In the genomic region with DNA sequence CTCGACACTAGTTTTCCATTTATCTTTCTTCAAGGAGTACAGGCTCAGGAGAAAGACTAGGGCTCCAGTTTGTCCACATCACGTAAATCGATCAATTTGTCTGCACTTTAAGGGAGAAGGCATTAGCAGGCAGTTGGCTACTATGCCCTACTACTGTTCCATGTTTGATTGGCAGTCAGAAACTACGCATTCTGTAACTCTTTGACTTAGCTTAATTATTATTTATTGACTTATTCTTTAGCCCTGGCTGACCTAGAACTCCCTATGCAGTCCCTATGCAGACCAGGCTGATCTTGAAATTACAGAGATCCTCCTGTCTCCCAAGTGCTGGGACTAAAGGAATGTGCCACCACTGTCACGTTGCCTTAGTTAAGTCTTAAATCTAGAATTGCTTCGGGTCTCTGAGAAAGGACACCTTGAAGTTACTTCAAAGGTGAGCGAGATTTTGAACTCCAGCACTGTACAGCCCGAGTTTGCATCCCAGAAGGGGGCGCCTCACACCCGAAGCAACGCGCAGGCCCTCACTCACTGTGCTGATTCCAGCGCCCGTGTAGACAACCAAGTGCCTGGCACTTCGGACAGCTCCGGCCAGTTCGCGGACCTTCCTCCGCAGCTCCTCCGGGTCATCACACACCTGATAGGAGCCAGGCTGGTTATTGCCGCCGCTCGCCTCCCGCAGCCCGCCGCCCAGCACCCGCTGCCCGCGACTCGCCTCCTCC, we compare ENCODE assay signal across 8 mouse cellular contexts. TPM values are rescaled to one million over a fixed set of nuclear protein-coding genes. Genes with fewer than 3 reads are reported as not detected.
DNase-seq lines count a peak whose midpoint lies in the region; ATAC-seq and TF ChIP-seq lines count a peak whose summit lies in the region.

No protein-coding gene starts in this region.

- peaks cover 64% of the 10 kb centered on the region for H3K36me3 ChIP-seq in hindbrain, embryonic 13.5 days
- peaks cover 30% of the 10 kb centered on the region for H3K36me3 ChIP-seq in spleen, adult 2 months (ENCODE audit: control insufficient read depth, insufficient read depth, low read length)

- no peaks in the 10 kb centered on the region for H3K27me3 ChIP-seq in hindbrain, embryonic 13.5 days
- no peaks in the 10 kb centered on the region for H3K27me3 ChIP-seq in spleen, adult 2 months (ENCODE audit: control insufficient read depth, insufficient read depth, low read length)

- DNase-seq in cerebellum, adult 11-12 months, result no peak
- peak; percentile 80 for DNase-seq in adrenal gland, adult 2 months
- peak; percentile 69 for DNase-seq in left cerebral cortex, postnatal 4 days
- DNase-seq in spleen, adult 2 months (ENCODE audit: low read depth in 1 of 2, low spot score in 2 of 2), result peak in 1 of 2 experiments; percentile 78

- H3K4me1 ChIP-seq in hindbrain, embryonic 13.5 days (replicated peaks), result peaks cover 23% of the 10 kb centered on the region
- H3K4me1 ChIP-seq in spleen, adult 2 months (ENCODE audit: control insufficient read depth, insufficient read depth, insufficient read length), result peaks cover 21% of the 10 kb centered on the region

- H3K4me2 ChIP-seq in hindbrain, embryonic 13.5 days, result peak overlapping the region; percentile 98

- ATAC-seq in cerebellum, adult (ENCODE audit: insufficient number of reproducible peaks, low FRiP score, low TSS enrichment), result peak; percentile 64; the same call in 1 of the 2 replicates
- ATAC-seq in erythroid progenitor cell, adult 5-6 weeks (replicated peaks; ENCODE audit: low FRiP score, poor library complexity, severe bottlenecking), result peak; percentile 56
- ATAC-seq in hindbrain, embryonic 13.5 days (ENCODE audit: low FRiP score), result peak; percentile 67
- 0 out of 2 replicates have a peak, but pooled peaks have one; percentile 33 for ATAC-seq in megakaryocyte-erythroid progenitor cell, adult 5-6 weeks (replicated peaks; ENCODE audit: low FRiP score, low TSS enrichment, poor library complexity, severe bottlenecking)

- intact Hi-C loops in left cerebral cortex, postnatal 4 days (cut with DNase I), result loop anchor here (10.0 kb wide), 1 partner anchor 91 kb away; a partner anchor contains a TSS

- peak overlapping the region; percentile 90 for H3K27ac ChIP-seq in hindbrain, embryonic 13.5 days
- H3K27ac ChIP-seq in spleen, adult 2 months (ENCODE audit: insufficient read depth, low read length), result peak overlapping the region; percentile 75

- no peak for TF ChIP-seq POLR2A in spleen, adult 2 months (IDR thresholded peaks at IDR 0.05; ENCODE audit: low read depth, low read length)

- H3K9ac ChIP-seq in hindbrain, embryonic 13.5 days, result peak overlapping the region; percentile 92

- 13% methylated on average over 29 of the region's 30 CpGs for WGBS in hindbrain, embryonic 13.5 days
- 12% methylated on average over 30 of the region's 30 CpGs for WGBS in spleen, adult 2 months

- peak overlapping the region; percentile 98 for H3K4me3 ChIP-seq in hindbrain, embryonic 13.5 days
- H3K4me3 ChIP-seq in spleen, adult 2 months (ENCODE audit: extremely low read depth, insufficient read depth, insufficient read length), result peak overlapping the region; percentile 95

- peak; percentile 77; the same call in 1 of the 2 replicates for TF ChIP-seq CTCF in spleen, adult 2 months (IDR thresholded peaks at IDR 0.05; ENCODE audit: extremely low read depth, insufficient read depth, insufficient read length, insufficient replicate concordance)

- no peaks in the 10 kb centered on the region for H3K9me3 ChIP-seq in hindbrain, embryonic 13.5 days

RNA-seq across cellular contexts. Expression of a gene that starts 0.9 kb away (rescaled TPM):
- total RNA-seq in adrenal gland, adult 2 months (2021), result 10 to 100 TPM; 54.2 to 69.5 TPM
- 109 and 128 TPM in 2 replicates for polyA plus RNA-seq in adrenal gland, adult 2 months (2012; rRNA removed)
- 59.9 and 61.3 TPM in 2 replicates for total RNA-seq in erythroid progenitor cell, adult 5-6 weeks (2015; ENCODE audit: low replicate concordance)
- total RNA-seq in erythroid progenitor cell, adult 5-6 weeks (2017; ENCODE audit: low replicate concordance), result 81.2 and 85.6 TPM in 2 replicates
- 50.4 and 50.6 TPM in 2 replicates for polyA plus RNA-seq in hindbrain, embryonic 13.5 days (2015; fragmentation: Nextera tagmentation; extraction: Ambion mirVana)
- total RNA-seq in left cerebral cortex, postnatal 4 days (2021), result 10 to 100 TPM; 37.5 to 38.0 TPM
- total RNA-seq in megakaryocyte-erythroid progenitor cell, adult 5-6 weeks (2014; fragmentation: Nextera tagmentation), result 62.8 and 79.3 TPM in 2 replicates
- total RNA-seq in megakaryocyte-erythroid progenitor cell, adult 5-6 weeks (2017), result 39.8 and 48.3 TPM in 2 replicates
- 119 and 139 TPM in 2 replicates for polyA plus RNA-seq in spleen, adult 2 months (2012; rRNA removed)

RNA-seq across cellular contexts. Expression of a gene that starts 6.4 kb away (rescaled TPM):
- total RNA-seq in adrenal gland, adult 2 months (2021), result 100 to 1,000 TPM; 201 to 344 TPM
- polyA plus RNA-seq in adrenal gland, adult 2 months (2012; rRNA removed), result 460 and 610 TPM in 2 replicates
- 13.3 and 14.7 TPM in 2 replicates for total RNA-seq in erythroid progenitor cell, adult 5-6 weeks (2015; ENCODE audit: low replicate concordance)
- 20.7 and 23.1 TPM in 2 replicates for total RNA-seq in erythroid progenitor cell, adult 5-6 weeks (2017; ENCODE audit: low replicate concordance)
- 169 and 174 TPM in 2 replicates for polyA plus RNA-seq in hindbrain, embryonic 13.5 days (2015; fragmentation: Nextera tagmentation; extraction: Ambion mirVana)
- 100 to 1,000 TPM; 144 to 168 TPM for total RNA-seq in left cerebral cortex, postnatal 4 days (2021)
- total RNA-seq in megakaryocyte-erythroid progenitor cell, adult 5-6 weeks (2014; fragmentation: Nextera tagmentation), result 74.6 and 87.3 TPM in 2 replicates
- total RNA-seq in megakaryocyte-erythroid progenitor cell, adult 5-6 weeks (2017), result 28.5 and 29.6 TPM in 2 replicates
- 139 and 165 TPM in 2 replicates for polyA plus RNA-seq in spleen, adult 2 months (2012; rRNA removed)

RNA-seq across cellular contexts. Expression of a gene that starts 9.3 kb away (rescaled TPM):
- 10 to 100 TPM; 48.1 to 60.7 TPM for total RNA-seq in adrenal gland, adult 2 months (2021)
- 54.3 and 66.9 TPM in 2 replicates for polyA plus RNA-seq in adrenal gland, adult 2 months (2012; rRNA removed)
- 36.0 TPM in 2 replicates for total RNA-seq in erythroid progenitor cell, adult 5-6 weeks (2015; ENCODE audit: low replicate concordance)
- 71.3 and 91.6 TPM in 2 replicates for total RNA-seq in erythroid progenitor cell, adult 5-6 weeks (2017; ENCODE audit: low replicate concordance)
- polyA plus RNA-seq in hindbrain, embryonic 13.5 days (2015; fragmentation: Nextera tagmentation; extraction: Ambion mirVana), result 27.5 and 30.8 TPM in 2 replicates
- 10 to 100 TPM; 83.3 to 85.8 TPM for total RNA-seq in left cerebral cortex, postnatal 4 days (2021)
- total RNA-seq in megakaryocyte-erythroid progenitor cell, adult 5-6 weeks (2014; fragmentation: Nextera tagmentation), result 26.0 and 31.6 TPM in 2 replicates
- total RNA-seq in megakaryocyte-erythroid progenitor cell, adult 5-6 weeks (2017), result 11.7 and 12.2 TPM in 2 replicates
- polyA plus RNA-seq in spleen, adult 2 months (2012; rRNA removed), result 29.9 and 31.3 TPM in 2 replicates

RNA-seq across cellular contexts. Expression of a gene that starts 15.8 kb away (rescaled TPM):
- total RNA-seq in adrenal gland, adult 2 months (2021), result under 1 TPM; 0.61 to 0.62 TPM
- polyA plus RNA-seq in adrenal gland, adult 2 months (2012; rRNA removed), result 1.6 and 2.3 TPM in 2 replicates
- total RNA-seq in erythroid progenitor cell, adult 5-6 weeks (2015; ENCODE audit: low replicate concordance), result not detected in 2 replicates
- not detected in 2 replicates for total RNA-seq in erythroid progenitor cell, adult 5-6 weeks (2017; ENCODE audit: low replicate concordance)
- polyA plus RNA-seq in hindbrain, embryonic 13.5 days (2015; fragmentation: Nextera tagmentation; extraction: Ambion mirVana), result 0.79 and 1.3 TPM in 2 replicates
- 1 to 10 TPM in 1 of 2 experiments, not detected in 1; 1.4 TPM for total RNA-seq in left cerebral cortex, postnatal 4 days (2021)
- total RNA-seq in megakaryocyte-erythroid progenitor cell, adult 5-6 weeks (2014; fragmentation: Nextera tagmentation), result 3.3 TPM in 1 of 2 replicates, not detected in the other
- not detected in 2 replicates for total RNA-seq in megakaryocyte-erythroid progenitor cell, adult 5-6 weeks (2017)
- 4.4 and 5.5 TPM in 2 replicates for polyA plus RNA-seq in spleen, adult 2 months (2012; rRNA removed)

RNA-seq across cellular contexts. Expression of a gene that starts 19.4 kb away (rescaled TPM):
- 1 to 10 TPM; 1.0 to 1.9 TPM for total RNA-seq in adrenal gland, adult 2 months (2021)
- 3.5 and 3.6 TPM in 2 replicates for polyA plus RNA-seq in adrenal gland, adult 2 months (2012; rRNA removed)
- total RNA-seq in erythroid progenitor cell, adult 5-6 weeks (2015; ENCODE audit: low replicate concordance), result 2.1 TPM in 1 of 2 replicates, not detected in the other
- 1.1 TPM in 1 of 2 replicates, not detected in the other for total RNA-seq in erythroid progenitor cell, adult 5-6 weeks (2017; ENCODE audit: low replicate concordance)
- 22.9 and 23.3 TPM in 2 replicates for polyA plus RNA-seq in hindbrain, embryonic 13.5 days (2015; fragmentation: Nextera tagmentation; extraction: Ambion mirVana)
- total RNA-seq in left cerebral cortex, postnatal 4 days (2021), result 1 to 10 TPM; 6.1 to 8.3 TPM
- total RNA-seq in megakaryocyte-erythroid progenitor cell, adult 5-6 weeks (2014; fragmentation: Nextera tagmentation), result 0.13 and 1.1 TPM in 2 replicates
- 1.5 TPM in 1 of 2 replicates, not detected in the other for total RNA-seq in megakaryocyte-erythroid progenitor cell, adult 5-6 weeks (2017)
- polyA plus RNA-seq in spleen, adult 2 months (2012; rRNA removed), result 7.5 and 8.7 TPM in 2 replicates
